Mouse (Mus musculus): ENCODE measurements at regions not wholly inside any gene's neighbourhood (a gene's known extent, or its start where the extent isn't known, plus 50 kb on each side); places are given as distances from the start of the nearest gene placed in this dataset.
"Not testable (repeated sequence)": the region's sequence is repeated elsewhere in the genome, so short reads cannot be mapped to it uniquely, and the experiment has no call there.

DNA sequence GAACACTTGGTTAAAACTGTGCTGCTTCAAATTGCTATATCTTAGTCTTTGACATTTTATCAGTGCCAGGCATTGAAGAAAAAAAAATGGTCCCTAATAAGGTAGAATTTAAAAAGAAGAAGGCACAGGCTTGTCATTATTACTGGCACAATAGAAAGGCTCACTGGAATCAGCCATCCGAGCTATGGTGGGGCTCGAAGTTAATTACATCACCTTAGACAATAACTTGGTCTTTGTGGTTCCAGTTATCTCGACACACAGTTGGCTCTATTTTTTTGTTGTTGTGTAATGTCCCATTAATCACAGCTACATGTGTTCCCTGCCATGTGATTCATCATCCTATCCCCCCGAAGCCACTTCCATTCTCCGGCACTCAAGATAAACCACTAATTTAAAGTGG is 825.1 kb downstream of the Rab28 start:
- no peak for DNase-seq

DNA sequence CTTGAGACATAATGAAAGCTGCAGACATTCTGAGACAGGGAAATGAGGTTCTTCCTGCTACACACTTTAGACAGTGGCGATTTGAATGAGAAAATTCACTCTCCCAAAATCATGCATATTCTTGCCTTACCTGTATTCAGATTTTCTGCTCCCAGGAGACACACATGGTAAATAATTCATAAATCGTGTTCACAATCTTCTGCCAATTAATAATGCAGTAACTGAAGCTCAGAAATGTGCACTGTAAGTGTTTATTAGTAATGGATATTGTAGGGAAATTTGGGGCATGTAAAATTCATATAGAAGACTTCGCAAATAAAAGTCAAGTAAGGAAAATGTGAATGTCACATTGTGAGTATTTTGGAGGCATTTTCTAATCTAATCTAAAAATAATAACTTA is 830.2 kb downstream of the Rab28 start:
- no peak for DNase-seq

DNA sequence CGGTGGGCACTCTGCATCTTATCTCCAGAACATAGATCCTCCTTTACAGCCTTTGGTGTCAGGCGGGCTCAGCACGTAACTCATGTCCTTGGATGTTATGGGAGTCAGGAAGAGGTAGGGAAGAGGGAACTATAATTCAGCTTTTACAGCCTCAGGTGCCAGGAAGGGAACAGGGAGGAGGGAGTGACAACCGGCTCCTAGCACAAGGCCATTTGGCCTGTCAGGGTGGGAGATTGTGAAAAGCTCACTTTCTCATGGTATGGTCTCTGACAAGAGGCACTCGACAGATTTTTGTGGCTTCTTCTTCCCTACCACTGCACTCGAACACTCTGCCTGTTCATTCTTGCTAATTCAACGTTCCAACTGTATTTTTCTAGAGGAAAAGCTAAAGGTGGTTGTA is 845.6 kb downstream of the Rab28 start:
- DNase-seq, result not testable (repeated sequence)
